Mouse (Mus musculus): ENCODE results near the gene Slc12a7. TPM values are rescaled to one million over a fixed set of nuclear protein-coding genes. Genes with fewer than 3 reads are reported as not detected.
"Not testable (repeated sequence)": the region's sequence is repeated elsewhere in the genome, so short reads cannot be mapped to it uniquely, and the experiment has no call there.

Slc12a7 gene
- polyA plus RNA-seq, 1 experiment from 2014 or later, result 52.1 TPM

- H3K4me1 ChIP-seq (replicated peaks); H3K4me2 ChIP-seq; H3K9ac ChIP-seq; H3K4me3 ChIP-seq; H3K27ac ChIP-seq (ENCODE audit: poor library complexity, severe bottlenecking); H3K36me3 ChIP-seq; H3K27me3 ChIP-seq (replicated peaks); H3K9me3 ChIP-seq (replicated peaks); ATAC-seq (ENCODE audit: insufficient number of reproducible peaks, low FRiP score): not testable (repeated sequence)
- WGBS, result 37% methylated on average over 2 of the region's 2 CpGs
These were observed 7.6 kb downstream of the Slc12a7 start for GRCm38 (mm10) chr13:73740399-73740944.

GRCm38 (mm10) chr13:73742944-73743343 is 10.1 kb downstream of the Slc12a7 start:
- Histone ChIP-seq H3K4me3 (no peak overlapping the region), H3K4me2 (no peak overlapping the region), H3K27ac (ENCODE audit: poor library complexity, severe bottlenecking) (no peak overlapping the region), H3K9me3 (replicated peaks) (no peaks in the 10 kb centered on the region), H3K27me3 (replicated peaks) (peaks cover 2% of the 10 kb centered on the region; the same call in 1 of the 2 replicates), H3K9ac (no peak overlapping the region), H3K4me1 (replicated peaks) (no peaks in the 10 kb centered on the region), H3K36me3 (no peaks in the 10 kb centered on the region)
- ATAC-seq (ENCODE audit: insufficient number of reproducible peaks, low FRiP score), result 0 out of 2 replicates have a peak, but pooled peaks have one; percentile 24
- WGBS, result 59% methylated on average over 4 of the region's 4 CpGs

GRCm38 (mm10) chr13:73743662-73744061 is 10.8 kb downstream of the Slc12a7 start:
- Histone ChIP-seq H3K4me2 (no peak overlapping the region), H3K9ac (no peak overlapping the region), H3K27ac (ENCODE audit: poor library complexity, severe bottlenecking) (no peak overlapping the region), H3K4me3 (no peak overlapping the region), H3K4me1 (replicated peaks) (no peaks in the 10 kb centered on the region), H3K27me3 (replicated peaks) (peaks cover 6% of the 10 kb centered on the region; the same call in 1 of the 2 replicates), H3K9me3 (replicated peaks) (no peaks in the 10 kb centered on the region), H3K36me3 (no peaks in the 10 kb centered on the region)
- no peak for ATAC-seq (ENCODE audit: insufficient number of reproducible peaks, low FRiP score)
- 66% methylated on average over 3 of the region's 3 CpGs for WGBS

- no peak overlapping the region for H3K27ac ChIP-seq (ENCODE audit: poor library complexity, severe bottlenecking)
- ATAC-seq (ENCODE audit: insufficient number of reproducible peaks, low FRiP score), result no peak
- no peak overlapping the region for H3K9ac ChIP-seq
- WGBS, result 32% methylated on average over 15 of the region's 15 CpGs
- no peak overlapping the region for H3K4me3 ChIP-seq
- no peaks in the 10 kb centered on the region for H3K9me3 ChIP-seq (replicated peaks)
- H3K27me3 ChIP-seq (replicated peaks), result peaks cover 6% of the 10 kb centered on the region; the same call in 1 of the 2 replicates
- no peaks in the 10 kb centered on the region for H3K36me3 ChIP-seq
- H3K4me2 ChIP-seq, result no peak overlapping the region
- no peaks in the 10 kb centered on the region for H3K4me1 ChIP-seq (replicated peaks)
These were observed 16.0 kb downstream of the Slc12a7 start for GRCm38 (mm10) chr13:73748663-73749440.

- Histone ChIP-seq H3K4me1 (replicated peaks) (peaks cover 1% of the 10 kb centered on the region), H3K9me3 (replicated peaks) (no peaks in the 10 kb centered on the region), H3K36me3 (no peaks in the 10 kb centered on the region), H3K27ac (ENCODE audit: poor library complexity, severe bottlenecking) (no peak overlapping the region), H3K4me3 (no peak overlapping the region), H3K9ac (no peak overlapping the region), H3K27me3 (replicated peaks) (peaks cover 3% of the 10 kb centered on the region; the same call in 1 of the 2 replicates), H3K4me2 (no peak overlapping the region)
- no peak for ATAC-seq (ENCODE audit: insufficient number of reproducible peaks, low FRiP score)
- 64% methylated on average over 6 of the region's 6 CpGs for WGBS
These were observed 17.5 kb downstream of the Slc12a7 start for GRCm38 (mm10) chr13:73750435-73750834.

GRCm38 (mm10) chr13:73751284-73751683 is 18.4 kb downstream of the Slc12a7 start:
- H3K27me3 ChIP-seq (replicated peaks), result peaks cover 3% of the 10 kb centered on the region; the same call in 1 of the 2 replicates
- WGBS, result 89% methylated on average over 3 of the region's 3 CpGs
- peaks cover 10% of the 10 kb centered on the region for H3K4me1 ChIP-seq (replicated peaks)
- no peak overlapping the region for H3K9ac ChIP-seq
- no peaks in the 10 kb centered on the region for H3K9me3 ChIP-seq (replicated peaks)
- no peaks in the 10 kb centered on the region for H3K36me3 ChIP-seq
- ATAC-seq (ENCODE audit: insufficient number of reproducible peaks, low FRiP score), result no peak
- H3K4me3 ChIP-seq, result no peak overlapping the region
- H3K4me2 ChIP-seq, result no peak overlapping the region
- H3K27ac ChIP-seq (ENCODE audit: poor library complexity, severe bottlenecking), result no peak overlapping the region

GRCm38 (mm10) chr13:73755809-73756208 is 22.9 kb downstream of the Slc12a7 start:
- no peak for ATAC-seq (ENCODE audit: insufficient number of reproducible peaks, low FRiP score)

GRCm38 (mm10) chr13:73756916-73757315 is 24.0 kb downstream of the Slc12a7 start:
- no peak overlapping the region for H3K9ac ChIP-seq
- H3K27ac ChIP-seq (ENCODE audit: poor library complexity, severe bottlenecking), result no peak overlapping the region
- no peaks in the 10 kb centered on the region for H3K27me3 ChIP-seq (replicated peaks)
- no peaks in the 10 kb centered on the region for H3K9me3 ChIP-seq (replicated peaks)
- no peak overlapping the region for H3K4me2 ChIP-seq
- 80% methylated on average over 2 of the region's 2 CpGs for WGBS
- H3K4me1 ChIP-seq (replicated peaks), result peaks cover 38% of the 10 kb centered on the region
- no peak for ATAC-seq (ENCODE audit: insufficient number of reproducible peaks, low FRiP score)
- no peaks in the 10 kb centered on the region for H3K36me3 ChIP-seq
- H3K4me3 ChIP-seq, result no peak overlapping the region

More at GRCm38 (mm10) chr13:73755809-73756208, 22.9 kb downstream of the Slc12a7 start:
- peaks cover 38% of the 10 kb centered on the region for H3K4me1 ChIP-seq (replicated peaks)
- no peak overlapping the region for H3K4me2 ChIP-seq
- H3K9me3 ChIP-seq (replicated peaks), result no peaks in the 10 kb centered on the region
- 37% methylated on average over 3 of the region's 3 CpGs for WGBS
- no peak overlapping the region for H3K9ac ChIP-seq
- peak overlapping the region; percentile 30 for H3K27ac ChIP-seq (ENCODE audit: poor library complexity, severe bottlenecking)
- no peaks in the 10 kb centered on the region for H3K36me3 ChIP-seq
- H3K27me3 ChIP-seq (replicated peaks), result no peaks in the 10 kb centered on the region
- H3K4me3 ChIP-seq, result no peak overlapping the region

GRCm38 (mm10) chr13:73757362-73757761 is 24.5 kb downstream of the Slc12a7 start:
- Histone ChIP-seq H3K4me3 (no peak overlapping the region), H3K4me2 (no peak overlapping the region), H3K27me3 (replicated peaks) (no peaks in the 10 kb centered on the region), H3K4me1 (replicated peaks) (peaks cover 38% of the 10 kb centered on the region), H3K9me3 (replicated peaks) (no peaks in the 10 kb centered on the region), H3K27ac (ENCODE audit: poor library complexity, severe bottlenecking) (no peak overlapping the region), H3K9ac (no peak overlapping the region), H3K36me3 (no peaks in the 10 kb centered on the region)
- ATAC-seq (ENCODE audit: insufficient number of reproducible peaks, low FRiP score), result no peak

GRCm38 (mm10) chr13:73759596-73759995 is 26.7 kb downstream of the Slc12a7 start:
- no peaks in the 10 kb centered on the region for H3K9me3 ChIP-seq (replicated peaks)
- no peak overlapping the region for H3K4me3 ChIP-seq
- peaks cover 44% of the 10 kb centered on the region for H3K4me1 ChIP-seq (replicated peaks)
- no peaks in the 10 kb centered on the region for H3K27me3 ChIP-seq (replicated peaks)
- H3K9ac ChIP-seq, result no peak overlapping the region
- no peak overlapping the region for H3K4me2 ChIP-seq
- no peak overlapping the region for H3K27ac ChIP-seq (ENCODE audit: poor library complexity, severe bottlenecking)
- ATAC-seq (ENCODE audit: insufficient number of reproducible peaks, low FRiP score), result no peak
- H3K36me3 ChIP-seq, result no peaks in the 10 kb centered on the region
- 63% methylated on average over 3 of the region's 3 CpGs for WGBS

- no peaks in the 10 kb centered on the region for H3K36me3 ChIP-seq
- no peak overlapping the region for H3K9ac ChIP-seq
- no peak for ATAC-seq (ENCODE audit: insufficient number of reproducible peaks, low FRiP score)
- H3K4me2 ChIP-seq, result no peak overlapping the region
- 90% methylated on average over 3 of the region's 3 CpGs for WGBS
- no peak overlapping the region for H3K4me3 ChIP-seq
- no peak overlapping the region for H3K27ac ChIP-seq (ENCODE audit: poor library complexity, severe bottlenecking)
- no peaks in the 10 kb centered on the region for H3K9me3 ChIP-seq (replicated peaks)
- peaks cover 49% of the 10 kb centered on the region for H3K4me1 ChIP-seq (replicated peaks)
- H3K27me3 ChIP-seq (replicated peaks), result no peaks in the 10 kb centered on the region
These were observed 27.2 kb downstream of the Slc12a7 start for GRCm38 (mm10) chr13:73760126-73760525.

All from heart, embryonic 12.5 days (tissue).